Mouse (Mus musculus): ENCODE results near the gene Arid3c. TPM values are rescaled to one million over a fixed set of nuclear protein-coding genes. Genes with fewer than 3 reads are reported as not detected.
"Not testable (repeated sequence)": the region's sequence is repeated elsewhere in the genome, so short reads cannot be mapped to it uniquely, and the experiment has no call there.

Arid3c gene
- polyA plus RNA-seq, 2 experiments = 0.09 TPM; not detected in 1

- H3K4me1 ChIP-seq (ENCODE audit: control insufficient read depth, insufficient read depth, low read length); H3K36me3 ChIP-seq (ENCODE audit: control insufficient read depth, insufficient read depth, low read length); H3K4me2 ChIP-seq (replicated peaks; ENCODE audit: low read depth, low read length, severe bottlenecking); ATAC-seq (ENCODE audit: low FRiP score, low read depth); DNase-seq (ENCODE audit: low spot score); H3K27me3 ChIP-seq (ENCODE audit: control insufficient read depth, insufficient read depth, low read length); H3K27ac ChIP-seq (replicated peaks; ENCODE audit: low read depth, low read length); H3K4me3 ChIP-seq (replicated peaks; ENCODE audit: low read length); H3K9me3 ChIP-seq (ENCODE audit: control insufficient read depth, low read length); H3K9ac ChIP-seq (ENCODE audit: low read depth, low read length, severe bottlenecking): not testable (repeated sequence)
- WGBS = 83% methylated on average over 4 of the region's 10 CpGs
Observed at GRCm38 (mm10) chr4:41685882-41686492, 45.0 kb downstream of the Arid3c start.

GRCm38 (mm10) chr4:41684931-41685453, 46.0 kb downstream of the Arid3c start:
- not testable (repeated sequence) for H3K4me1 ChIP-seq (ENCODE audit: control insufficient read depth, insufficient read depth, low read length); H3K4me3 ChIP-seq (replicated peaks; ENCODE audit: low read length); H3K4me2 ChIP-seq (replicated peaks; ENCODE audit: low read depth, low read length, severe bottlenecking); H3K27me3 ChIP-seq (ENCODE audit: control insufficient read depth, insufficient read depth, low read length); DNase-seq (ENCODE audit: low spot score); H3K9me3 ChIP-seq (ENCODE audit: control insufficient read depth, low read length); H3K36me3 ChIP-seq (ENCODE audit: control insufficient read depth, insufficient read depth, low read length); ATAC-seq (ENCODE audit: low FRiP score, low read depth); H3K27ac ChIP-seq (replicated peaks; ENCODE audit: low read depth, low read length); H3K9ac ChIP-seq (ENCODE audit: low read depth, low read length, severe bottlenecking)
- WGBS = 2% methylated on average over 14 of the region's 14 CpGs

GRCm38 (mm10) chr4:41684131-41684930, 46.6 kb downstream of the Arid3c start:
- H3K27ac ChIP-seq (replicated peaks; ENCODE audit: low read depth, low read length); H3K36me3 ChIP-seq (ENCODE audit: control insufficient read depth, insufficient read depth, low read length); H3K9ac ChIP-seq (ENCODE audit: low read depth, low read length, severe bottlenecking); DNase-seq (ENCODE audit: low spot score); H3K9me3 ChIP-seq (ENCODE audit: control insufficient read depth, low read length); ATAC-seq (ENCODE audit: low FRiP score, low read depth); H3K4me1 ChIP-seq (ENCODE audit: control insufficient read depth, insufficient read depth, low read length): not testable (repeated sequence)
- Histone ChIP-seq H3K4me3 (replicated peaks; ENCODE audit: low read length) (peak overlapping the region; percentile 18; the same call in 1 of the 2 replicates), H3K4me2 (replicated peaks; ENCODE audit: low read depth, low read length, severe bottlenecking) (peak overlapping the region; percentile 30; the same call in 1 of the 2 replicates), H3K27me3 (ENCODE audit: control insufficient read depth, insufficient read depth, low read length) (peaks cover 13% of the 10 kb centered on the region; the same call in 1 of the 2 replicates)
- 5% methylated on average over 21 of the region's 27 CpGs for WGBS

- not testable (repeated sequence) for H3K4me1 ChIP-seq (ENCODE audit: control insufficient read depth, insufficient read depth, low read length); DNase-seq (ENCODE audit: low spot score); H3K9me3 ChIP-seq (ENCODE audit: control insufficient read depth, low read length); H3K27ac ChIP-seq (replicated peaks; ENCODE audit: low read depth, low read length); H3K9ac ChIP-seq (ENCODE audit: low read depth, low read length, severe bottlenecking); H3K36me3 ChIP-seq (ENCODE audit: control insufficient read depth, insufficient read depth, low read length)
- peak overlapping the region; percentile 18; the same call in 1 of the 2 replicates for H3K4me3 ChIP-seq (replicated peaks; ENCODE audit: low read length)
- ATAC-seq (ENCODE audit: low FRiP score, low read depth) = peak; percentile 54; the same call in 1 of the 2 replicates
- WGBS = 0% methylated on average over 1 of the region's 27 CpGs
- peaks cover 14% of the 10 kb centered on the region; the same call in 1 of the 2 replicates for H3K27me3 ChIP-seq (ENCODE audit: control insufficient read depth, insufficient read depth, low read length)
- H3K4me2 ChIP-seq (replicated peaks; ENCODE audit: low read depth, low read length, severe bottlenecking) = peak overlapping the region; percentile 32; the same call in 1 of the 2 replicates
Observed at GRCm38 (mm10) chr4:41683303-41683702, 47.6 kb downstream of the Arid3c start.

GRCm38 (mm10) chr4:41682789-41683188, 48.2 kb downstream of the Arid3c start:
- no peak overlapping the region for H3K4me3 ChIP-seq (replicated peaks; ENCODE audit: low read length)
- peaks cover 3% of the 10 kb centered on the region; the same call in 1 of the 2 replicates for H3K4me1 ChIP-seq (ENCODE audit: control insufficient read depth, insufficient read depth, low read length)
- 20% methylated on average over 6 of the region's 6 CpGs for WGBS
- DNase-seq (ENCODE audit: low spot score) (no peak), ATAC-seq (ENCODE audit: low FRiP score, low read depth) (no peak)
- no peaks in the 10 kb centered on the region for H3K36me3 ChIP-seq (ENCODE audit: control insufficient read depth, insufficient read depth, low read length)
- no peak overlapping the region for H3K9ac ChIP-seq (ENCODE audit: low read depth, low read length, severe bottlenecking)
- TF ChIP-seq POLR2A (IDR thresholded peaks at IDR 0.05; ENCODE audit: borderline replicate concordance, extremely low read depth, insufficient read depth, insufficient read length) = no peak
- 0 out of 2 replicates have a peak overlapping the region, but pooled peaks have one; percentile 5 for H3K4me2 ChIP-seq (replicated peaks; ENCODE audit: low read depth, low read length, severe bottlenecking)
- no peak overlapping the region for H3K27ac ChIP-seq (replicated peaks; ENCODE audit: low read depth, low read length)
- no peaks in the 10 kb centered on the region for H3K9me3 ChIP-seq (ENCODE audit: control insufficient read depth, low read length)
- H3K27me3 ChIP-seq (ENCODE audit: control insufficient read depth, insufficient read depth, low read length) = peaks cover 14% of the 10 kb centered on the region; the same call in 1 of the 2 replicates

All from limb, embryonic 14.5 days (tissue).